Mouse (Mus musculus) MN1 (cell line): ENCODE data around the gene Ntan1.
"Not testable (repeated sequence)": the region's sequence is repeated elsewhere in the genome, so short reads cannot be mapped to it uniquely, and the experiment has no call there.

Experiments
- DNase-seq: peaks from one replicate; pipeline ENCODE4 v3.0.0-alpha.2; 2016; ENCODE audit warnings: low spot score

The Ntan1 gene

GRCm38 (mm10) chr16:13831606-13832005, 13.0 kb downstream of the Ntan1 start:
- DNase-seq = no peak

- no peak for DNase-seq
These were observed 15.7 kb downstream of the Ntan1 start for GRCm38 (mm10) chr16:13834382-13834781.

GRCm38 (mm10) chr16:13840056-13840455, 21.4 kb downstream of the Ntan1 start:
- DNase-seq = no peak

GRCm38 (mm10) chr16:13840956-13841355, 22.3 kb downstream of the Ntan1 start:
- no peak for DNase-seq

- DNase-seq = no peak
These were observed 26.4 kb downstream of the Ntan1 start for GRCm38 (mm10) chr16:13845031-13845430.

GRCm38 (mm10) chr16:13846675-13847074, 28.0 kb downstream of the Ntan1 start:
- no peak for DNase-seq

GRCm38 (mm10) chr16:13848310-13848709, 29.7 kb downstream of the Ntan1 start:
- no peak for DNase-seq

- DNase-seq = no peak
These were observed 32.8 kb downstream of the Ntan1 start for GRCm38 (mm10) chr16:13851446-13851845.

GRCm38 (mm10) chr16:13853886-13854285, 35.2 kb downstream of the Ntan1 start:
- DNase-seq = no peak

- no peak for DNase-seq
These were observed 47.4 kb downstream of the Ntan1 start for GRCm38 (mm10) chr16:13866076-13866475.

GRCm38 (mm10) chr16:13866616-13867015, 48.0 kb downstream of the Ntan1 start:
- DNase-seq = no peak

GRCm38 (mm10) chr16:13867406-13867805, 48.8 kb downstream of the Ntan1 start:
- DNase-seq = not testable (repeated sequence)

GRCm38 (mm10) chr16:13867910-13868514, 49.4 kb downstream of the Ntan1 start:
- no peak for DNase-seq

- DNase-seq = no peak
These were observed 56.8 kb downstream of the Ntan1 start for GRCm38 (mm10) chr16:13875483-13875882.

GRCm38 (mm10) chr16:13883094-13883774, 64.6 kb downstream of the Ntan1 start:
- no peak for DNase-seq
